Mouse (Mus musculus) CH12.LX (cell line): ENCODE measurements around the gene Dek. TPM values are rescaled to one million over a fixed set of nuclear protein-coding genes. Genes with fewer than 3 reads are reported as not detected.

ENCODE experiments used
- DNase-seq: peaks from one replicate; pipeline ENCODE4 v3.0.0-alpha.2; 2013; ENCODE audit errors: extremely low read depth
- H3K27ac ChIP-seq: 2 replicates; pipeline ENCODE4 v1.5.1; 2012; ENCODE audit warnings: low read depth, mild to moderate bottlenecking, control low read depth, moderate library complexity; ENCODE audit not compliant: insufficient read depth
- H3K27me3 ChIP-seq: replicated peaks from 2 replicates; pipeline ENCODE3; 2012; ENCODE audit warnings: inconsistent platforms
- H3K36me3 ChIP-seq, 2 experiments: replicated peaks in 1 of 2; 2 replicates each; pipeline versions ENCODE3 to v1.6.1; 2012; ENCODE audit warnings: inconsistent platforms in 1 of 2, low read length in 1 of 2, mild to moderate bottlenecking in 1 of 2, mixed read lengths in 1 of 2, moderate library complexity in 1 of 2; ENCODE audit not compliant: control insufficient read depth in 1 of 2, insufficient read depth in 1 of 2
- H3K4me1 ChIP-seq, 2 experiments: 2 replicates each; pipeline ENCODE4 v1.6.1; 2012; ENCODE audit warnings: inconsistent platforms in 1 of 2, moderate library complexity in 1 of 2; ENCODE audit not compliant: insufficient read depth in 2 of 2, control insufficient read depth in 1 of 2
- H3K4me2 ChIP-seq: 2 replicates; pipeline ENCODE4 v1.6.1; 2012; ENCODE audit warnings: low read depth, mild to moderate bottlenecking, control low read depth; ENCODE audit not compliant: poor library complexity, insufficient read depth, severe bottlenecking
- H3K4me3 ChIP-seq, 3 experiments: fragments of 150-350 bp in 1 of 3; sonication (generic) in 1 of 3; replicated peaks in 1 of 3; 2 replicates each; pipeline versions ENCODE3 to v1.5.1; 2011 to 2012; ENCODE audit warnings: low read depth in 2 of 3, low read length in 2 of 3, mild to moderate bottlenecking in 2 of 3, moderate library complexity in 2 of 3, control low read depth in 1 of 3, improper control_type of control experiment in 1 of 3, inconsistent platforms in 1 of 3, mixed read lengths in 1 of 3; ENCODE audit not compliant: poor library complexity in 1 of 3
- H3K79me2 ChIP-seq: replicated peaks from 2 replicates; pipeline ENCODE4 v1.6.1; 2012; ENCODE audit warnings: mild to moderate bottlenecking, moderate library complexity; ENCODE audit not compliant: control insufficient read depth, poor library complexity, insufficient read depth, severe bottlenecking; ENCODE audit errors: extremely low read depth
- H3K9ac ChIP-seq: 2 replicates; pipeline ENCODE4 v1.6.1; 2012; ENCODE audit warnings: low read depth, mild to moderate bottlenecking, control low read depth, moderate library complexity; ENCODE audit not compliant: insufficient read depth
- H3K9me3 ChIP-seq: replicated peaks from 2 replicates; pipeline ENCODE3; 2012; ENCODE audit warnings: low read length, inconsistent platforms, mixed read lengths
- BHLHE40 ChIP-seq: IDR thresholded peaks from 2 replicates; pipeline ENCODE4 v1.6.1; 2011; ENCODE audit warnings: mild to moderate bottlenecking, low read depth, low read length, improper control_type of control experiment
- CHD1 ChIP-seq: IDR thresholded peaks from 2 replicates; pipeline ENCODE4 v1.6.1; 2012; ENCODE audit warnings: low read depth, low read length, improper control_type of control experiment, inconsistent platforms
- CTCF ChIP-seq, 2 experiments: IDR thresholded peaks in 1 of 2; conservative IDR thresholded peaks in 1 of 2; 2 replicates each; pipeline ENCODE4 v1.5.1; 2011 to 2012; ENCODE audit warnings: low read depth in 2 of 2, low read length in 2 of 2, improper control_type of control experiment in 1 of 2, inconsistent platforms in 1 of 2, mild to moderate bottlenecking in 1 of 2, moderate library complexity in 1 of 2
- E2F4 ChIP-seq: IDR thresholded peaks from 2 replicates; pipeline ENCODE4 v1.6.1; 2011; ENCODE audit warnings: low read depth, low read length, improper control_type of control experiment; ENCODE audit not compliant: insufficient replicate concordance
- ELF1 ChIP-seq: IDR thresholded peaks from 2 replicates; pipeline ENCODE4 v1.6.1; 2014; ENCODE audit warnings: low read depth, mild to moderate bottlenecking, inconsistent platforms, low read length, improper control_type of control experiment
- HCFC1 ChIP-seq: IDR thresholded peaks from 2 replicates; pipeline ENCODE4 v1.6.1; 2012; ENCODE audit warnings: low read depth, mild to moderate bottlenecking, inconsistent platforms, low read length, improper control_type of control experiment
- IRF4 ChIP-seq: IDR thresholded peaks from 2 replicates; pipeline ENCODE4 v1.6.1; 2014; ENCODE audit warnings: low read depth, mild to moderate bottlenecking, inconsistent platforms, low read length, improper control_type of control experiment
- JUN ChIP-seq: IDR thresholded peaks from 2 replicates; pipeline ENCODE4 v1.6.1; 2011; ENCODE audit warnings: low read depth, mild to moderate bottlenecking, low read length, improper control_type of control experiment, moderate library complexity; ENCODE audit not compliant: insufficient read depth
- KAT2A ChIP-seq: IDR thresholded peaks from 2 replicates; pipeline ENCODE4 v1.6.1; 2012; ENCODE audit warnings: low read length, improper control_type of control experiment, inconsistent platforms; ENCODE audit not compliant: insufficient replicate concordance
- MAX ChIP-seq: IDR thresholded peaks from 2 replicates; pipeline ENCODE4 v1.6.1; 2011; ENCODE audit warnings: low read length, improper control_type of control experiment
- MAZ ChIP-seq: IDR thresholded peaks from 2 replicates; pipeline ENCODE4 v1.6.1; 2012; ENCODE audit warnings: low read depth, mild to moderate bottlenecking, inconsistent platforms, low read length, improper control_type of control experiment, moderate library complexity
- PAX5 ChIP-seq: IDR thresholded peaks from 2 replicates; pipeline ENCODE4 v1.6.1; 2012; ENCODE audit warnings: low read length, inconsistent platforms, mixed read lengths
- POLR2A ChIP-seq: IDR thresholded peaks from 2 replicates; pipeline ENCODE4 v1.6.1; 2011; ENCODE audit warnings: low read depth, mild to moderate bottlenecking, improper control_type of control experiment, low read length
- RAD21 ChIP-seq: IDR thresholded peaks from 2 replicates; pipeline ENCODE4 v1.6.1; 2011; ENCODE audit warnings: low read depth, mild to moderate bottlenecking, low read length, improper control_type of control experiment, moderate library complexity
- SIN3A ChIP-seq: IDR thresholded peaks from 2 replicates; pipeline ENCODE4 v1.6.1; 2012; ENCODE audit warnings: low read length, improper control_type of control experiment, inconsistent platforms
- SMC3 ChIP-seq: IDR thresholded peaks from 2 replicates; pipeline ENCODE4 v1.6.1; 2011; ENCODE audit warnings: low read depth, low read length, improper control_type of control experiment
- UBTF ChIP-seq: IDR thresholded peaks from 2 replicates; pipeline ENCODE4 v1.6.1; 2012; ENCODE audit warnings: low read depth, mild to moderate bottlenecking, inconsistent platforms, low read length, improper control_type of control experiment, moderate library complexity
- USF1 ChIP-seq: IDR thresholded peaks from 2 replicates; pipeline ENCODE4 v1.6.1; 2014; ENCODE audit warnings: low read depth, mild to moderate bottlenecking, inconsistent platforms, low read length, improper control_type of control experiment
- ZKSCAN1 ChIP-seq: IDR thresholded peaks from 2 replicates; pipeline ENCODE4 v1.6.1; 2012; ENCODE audit warnings: low read depth, inconsistent platforms, low read length, improper control_type of control experiment, borderline replicate concordance
- ZNF384 ChIP-seq: IDR thresholded peaks from 2 replicates; pipeline ENCODE4 v1.6.1; 2012; ENCODE audit warnings: low read depth, low read length, improper control_type of control experiment, inconsistent platforms
- dilution Hi-C: fragments of 300-500 bp; cut with MboI; formaldehyde crosslinking; loops from 2 replicates; pipeline ENCODE4 v1.14.3; 2020; ENCODE audit warnings: low sequenced_read_pairs; ENCODE audit not compliant: extremely low pct_unique_long_range_greater_than_20kb, extremely low pct_ligation_motif_present
- in situ Hi-C: fragments of 300-500 bp; cut with MboI; formaldehyde crosslinking; loops from 3 replicates; pipeline ENCODE4 v1.14.3; 2019; ENCODE audit warnings: low sequenced_read_pairs, low pct_ligation_motif_present, low pct_unique_long_range_greater_than_20kb, mixed read lengths
- polyA plus RNA-seq: library from polyadenylated mRNA; unstranded; fragments of >175 nt; gene quantifications from 2 replicates; pipeline ENCODE4 v1.2.1, GENCODE M21; 2012; ENCODE audit warnings: low read depth; ENCODE audit not compliant: insufficient read length
- total RNA-seq, 2 experiments: library from RNA; depleted of rRNA; stranded (reverse); fragments of 300-350 nt in 1 of 2; fragments of >200 nt in 1 of 2; gene quantifications; 2 replicates each; pipeline ENCODE4 v1.2.3; 2012 to 2014

Dek gene
- total and polyA plus RNA-seq, 3 experiments: 28.8 to 228 (median 196) TPM

- H3K27me3 ChIP-seq: no peaks in the 10 kb centered on the region
- DNase-seq: no peak
- TF ChIP-seq CTCF (conservative IDR thresholded peaks at IDR 0.05 in 1 of 2, IDR thresholded peaks at IDR 0.05 in 1 of 2; ENCODE audit: low read depth in 2 of 2, low read length in 2 of 2) (peak in 1 of 2 experiments; percentile 32; a peak in 1 of 4 replicates), IRF4 (no peak), ZNF384 (peak; percentile 71), PAX5 (no peak), SMC3 (peak; percentile 21), RAD21 (peak; percentile 38)
- no peak overlapping the region for H3K27ac ChIP-seq
- no peaks in the 10 kb centered on the region; the same call in 1 of the 2 replicates for H3K79me2 ChIP-seq
- dilution Hi-C loops (no loop called here), in situ Hi-C loops (no loop called here)
- H3K4me2 ChIP-seq: peak overlapping the region; percentile 61; the same call in 1 of the 2 replicates
- H3K4me1 ChIP-seq: peaks cover 0 to 19% of the 10 kb centered on the region in 2 experiments; a peak in 2 of 4 replicates
- H3K9me3 ChIP-seq: no peaks in the 10 kb centered on the region
- H3K36me3 ChIP-seq: no peaks in the 10 kb centered on the region
- no peak overlapping the region for H3K9ac ChIP-seq
- H3K4me3 ChIP-seq: no peak overlapping the region
Measured at GRCm38 (mm10) chr13:47042024-47042633, 63.9 kb downstream of the Dek start.

- no peaks in the 10 kb centered on the region for H3K27me3 ChIP-seq
- no peak for TF ChIP-seq E2F4
- no peak for TF ChIP-seq CHD1
- TF ChIP-seq UBTF: no peak
- TF ChIP-seq PAX5: no peak
- no peak for TF ChIP-seq HCFC1
- TF ChIP-seq ELF1: no peak
- no peak for TF ChIP-seq CTCF (conservative IDR thresholded peaks at IDR 0.05 in 1 of 2, IDR thresholded peaks at IDR 0.05 in 1 of 2; ENCODE audit: low read depth in 2 of 2, low read length in 2 of 2)
- TF ChIP-seq JUN: no peak
- TF ChIP-seq MAZ: no peak
- TF ChIP-seq ZKSCAN1: no peak
- no peak for TF ChIP-seq SIN3A
- no peak for TF ChIP-seq POLR2A
- TF ChIP-seq USF1: no peak
- no peak for TF ChIP-seq IRF4
- no peak for TF ChIP-seq MAX
- no peak for TF ChIP-seq BHLHE40
- TF ChIP-seq KAT2A: no peak
- TF ChIP-seq, all 38 proteins: peak for 0
- no peak for DNase-seq
- in situ Hi-C loops: no loop called here
- no peak overlapping the region for H3K27ac ChIP-seq
- no peaks in the 10 kb centered on the region for H3K79me2 ChIP-seq
- no peak overlapping the region for H3K9ac ChIP-seq
- no peak overlapping the region for H3K4me3 ChIP-seq
- H3K9me3 ChIP-seq: no peaks in the 10 kb centered on the region
- no peak overlapping the region for H3K4me2 ChIP-seq
- H3K36me3 ChIP-seq: no peaks in the 10 kb centered on the region
- dilution Hi-C loops: no loop called here
- H3K4me1 ChIP-seq: peaks cover 0 to 19% of the 10 kb centered on the region in 2 experiments; a peak in 2 of 4 replicates
Measured at GRCm38 (mm10) chr13:47040061-47040460, 65.9 kb downstream of the Dek start.
